Mouse (Mus musculus): ENCODE results near the gene Iqcf5. TPM values are rescaled to one million over a fixed set of nuclear protein-coding genes. Genes with fewer than 3 reads are reported as not detected.
"Not testable (repeated sequence)": the region's sequence is repeated elsewhere in the genome, so short reads cannot be mapped to it uniquely, and the experiment has no call there.

Iqcf5 gene
- polyA plus RNA-seq, 1 experiment = not detected

- no peak for TF ChIP-seq POLR2A (IDR thresholded peaks at IDR 0.05; ENCODE audit: borderline replicate concordance, extremely low read depth, insufficient read depth, insufficient read length, poor library complexity, severe bottlenecking)
- no peak for TF ChIP-seq CTCF (IDR thresholded peaks at IDR 0.05; ENCODE audit: borderline replicate concordance, extremely low read depth, insufficient read depth, insufficient read length)
- DNase-seq (ENCODE audit: low read depth) = no peak
These were observed 31.7 kb upstream of the Iqcf5 start for GRCm38 (mm10) chr9:106482578-106483115.

GRCm38 (mm10) chr9:106483136-106483535, 31.2 kb upstream of the Iqcf5 start:
- TF ChIP-seq POLR2A (IDR thresholded peaks at IDR 0.05; ENCODE audit: borderline replicate concordance, extremely low read depth, insufficient read depth, insufficient read length, poor library complexity, severe bottlenecking) (no peak), CTCF (IDR thresholded peaks at IDR 0.05; ENCODE audit: borderline replicate concordance, extremely low read depth, insufficient read depth, insufficient read length) (no peak)

GRCm38 (mm10) chr9:106483606-106484005, 30.8 kb upstream of the Iqcf5 start:
- no peak for DNase-seq (ENCODE audit: low read depth)
- TF ChIP-seq POLR2A (IDR thresholded peaks at IDR 0.05; ENCODE audit: borderline replicate concordance, extremely low read depth, insufficient read depth, insufficient read length, poor library complexity, severe bottlenecking) = no peak
- TF ChIP-seq CTCF (IDR thresholded peaks at IDR 0.05; ENCODE audit: borderline replicate concordance, extremely low read depth, insufficient read depth, insufficient read length) = no peak

More at GRCm38 (mm10) chr9:106483136-106483535, 31.2 kb upstream of the Iqcf5 start:
- no peak for DNase-seq (ENCODE audit: low read depth)

- no peak for TF ChIP-seq CTCF (IDR thresholded peaks at IDR 0.05; ENCODE audit: borderline replicate concordance, extremely low read depth, insufficient read depth, insufficient read length)
- no peak for TF ChIP-seq POLR2A (IDR thresholded peaks at IDR 0.05; ENCODE audit: borderline replicate concordance, extremely low read depth, insufficient read depth, insufficient read length, poor library complexity, severe bottlenecking)
- DNase-seq (ENCODE audit: low read depth) = no peak
These were observed 29.3 kb upstream of the Iqcf5 start for GRCm38 (mm10) chr9:106485076-106485475.

- DNase-seq (ENCODE audit: low read depth) = not testable (repeated sequence)
These were observed 26.8 kb upstream of the Iqcf5 start for GRCm38 (mm10) chr9:106487602-106488001.

GRCm38 (mm10) chr9:106499667-106500066, 14.7 kb upstream of the Iqcf5 start, which contains the start of gene Iqcf1:
Gene Iqcf1 (plus strand): TSS chr9:106499967.
- TF ChIP-seq POLR2A (IDR thresholded peaks at IDR 0.05; ENCODE audit: borderline replicate concordance, extremely low read depth, insufficient read depth, insufficient read length, poor library complexity, severe bottlenecking) (no peak), CTCF (IDR thresholded peaks at IDR 0.05; ENCODE audit: borderline replicate concordance, extremely low read depth, insufficient read depth, insufficient read length) (no peak)
- DNase-seq (ENCODE audit: low read depth) = no peak

- no peak for DNase-seq (ENCODE audit: low read depth)
- TF ChIP-seq POLR2A (IDR thresholded peaks at IDR 0.05; ENCODE audit: borderline replicate concordance, extremely low read depth, insufficient read depth, insufficient read length, poor library complexity, severe bottlenecking) = no peak
- no peak for TF ChIP-seq CTCF (IDR thresholded peaks at IDR 0.05; ENCODE audit: borderline replicate concordance, extremely low read depth, insufficient read depth, insufficient read length)
These were observed 12.5 kb upstream of the Iqcf5 start for GRCm38 (mm10) chr9:106501846-106502245.

GRCm38 (mm10) chr9:106504246-106504645, 10.1 kb upstream of the Iqcf5 start:
- no peak for TF ChIP-seq CTCF (IDR thresholded peaks at IDR 0.05; ENCODE audit: borderline replicate concordance, extremely low read depth, insufficient read depth, insufficient read length)
- no peak for TF ChIP-seq POLR2A (IDR thresholded peaks at IDR 0.05; ENCODE audit: borderline replicate concordance, extremely low read depth, insufficient read depth, insufficient read length, poor library complexity, severe bottlenecking)
- no peak for DNase-seq (ENCODE audit: low read depth)

- TF ChIP-seq POLR2A (IDR thresholded peaks at IDR 0.05; ENCODE audit: borderline replicate concordance, extremely low read depth, insufficient read depth, insufficient read length, poor library complexity, severe bottlenecking) = no peak
- no peak for TF ChIP-seq CTCF (IDR thresholded peaks at IDR 0.05; ENCODE audit: borderline replicate concordance, extremely low read depth, insufficient read depth, insufficient read length)
- no peak for DNase-seq (ENCODE audit: low read depth)
These were observed 5.0 kb upstream of the Iqcf5 start for GRCm38 (mm10) chr9:106509356-106509755.

GRCm38 (mm10) chr9:106512729-106513450, 1.5 kb upstream of the Iqcf5 start:
- peak; percentile 56 for DNase-seq (ENCODE audit: low read depth)
- no peak for TF ChIP-seq POLR2A (IDR thresholded peaks at IDR 0.05; ENCODE audit: borderline replicate concordance, extremely low read depth, insufficient read depth, insufficient read length, poor library complexity, severe bottlenecking)
- no peak for TF ChIP-seq CTCF (IDR thresholded peaks at IDR 0.05; ENCODE audit: borderline replicate concordance, extremely low read depth, insufficient read depth, insufficient read length)

- no peak for DNase-seq (ENCODE audit: low read depth)
- no peak for TF ChIP-seq POLR2A (IDR thresholded peaks at IDR 0.05; ENCODE audit: borderline replicate concordance, extremely low read depth, insufficient read depth, insufficient read length, poor library complexity, severe bottlenecking)
- no peak for TF ChIP-seq CTCF (IDR thresholded peaks at IDR 0.05; ENCODE audit: borderline replicate concordance, extremely low read depth, insufficient read depth, insufficient read length)
These were observed 807 bp upstream of the Iqcf5 start for GRCm38 (mm10) chr9:106513566-106513965.

GRCm38 (mm10) chr9:106519433-106519832, 5.1 kb downstream of the Iqcf5 start:
- TF ChIP-seq POLR2A (IDR thresholded peaks at IDR 0.05; ENCODE audit: borderline replicate concordance, extremely low read depth, insufficient read depth, insufficient read length, poor library complexity, severe bottlenecking) = no peak
- no peak for TF ChIP-seq CTCF (IDR thresholded peaks at IDR 0.05; ENCODE audit: borderline replicate concordance, extremely low read depth, insufficient read depth, insufficient read length)
- DNase-seq (ENCODE audit: low read depth) = no peak
